9 mouse cellular contexts compared by ENCODE assay signal in the genomic region with DNA sequence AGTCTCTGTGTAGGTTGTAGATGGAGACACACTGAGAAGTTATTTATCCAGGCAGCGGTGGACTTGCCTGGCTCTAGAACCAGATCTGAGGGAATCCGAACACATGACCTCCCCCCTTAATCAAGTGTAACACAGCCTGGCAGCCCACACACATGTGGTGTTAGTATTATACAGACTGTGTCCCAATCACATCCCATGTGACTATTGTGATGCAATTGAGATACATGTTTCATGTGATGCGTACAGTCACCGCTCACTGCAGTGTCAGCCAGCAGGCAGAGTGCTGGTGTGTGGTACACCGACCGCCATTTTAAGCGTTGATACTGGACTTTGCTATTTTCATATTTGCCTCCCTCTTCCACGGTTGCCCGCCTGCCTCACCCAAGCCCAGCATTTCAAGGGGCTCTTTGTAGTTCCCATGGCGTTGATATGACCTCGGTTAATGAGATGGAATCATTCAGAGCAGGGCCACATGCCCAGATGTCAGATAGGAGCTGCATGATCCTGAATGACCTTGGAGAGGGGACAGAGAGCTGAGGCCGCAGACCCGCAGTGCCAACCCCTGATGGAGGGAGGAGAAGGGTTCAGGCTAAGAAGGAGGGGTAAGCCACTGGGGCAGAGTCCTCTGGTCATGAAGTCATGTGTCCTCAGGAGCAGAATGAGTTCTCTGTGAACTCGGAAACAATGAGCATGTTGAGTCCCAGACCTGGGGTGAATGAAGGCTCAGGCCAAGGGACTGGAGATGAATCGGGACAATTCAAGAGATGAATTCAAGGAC.
A peak's percentile ranks its signal among the peaks of the same experiment; 100 is the strongest.
DNase-seq lines count a peak whose midpoint lies in the region; ATAC-seq and TF ChIP-seq lines count a peak whose summit lies in the region.
"Had no signal": no experiment of that assay in that cellular context is flagged by ENCODE, and none has a peak within 500 bp of the region (broad histone marks: within the 10 kb centered on the region; RNA-seq: fewer than 3 reads in every experiment).

No protein-coding gene starts in this region.

- H3K27me3 ChIP-seq in hindbrain, embryonic 12.5 days, result peaks cover 31% of the 10 kb centered on the region
- H3K27me3 ChIP-seq in hindbrain, postnatal 0 days (ENCODE audit: insufficient read depth, low read length), result no peaks in the 10 kb centered on the region
- H3K27me3 ChIP-seq in neural tube, embryonic 12.5 days (replicated peaks), result peaks cover 28% of the 10 kb centered on the region

- no peaks in the 10 kb centered on the region for H3K36me3 ChIP-seq in hindbrain, embryonic 12.5 days
- H3K36me3 ChIP-seq in hindbrain, postnatal 0 days (ENCODE audit: insufficient read depth, low read length), result no peaks in the 10 kb centered on the region
- H3K36me3 ChIP-seq in neural tube, embryonic 12.5 days, result no peaks in the 10 kb centered on the region
- H3K36me3 ChIP-seq: heart, embryonic 15.5 days had no signal

- peak; percentile 39 for ATAC-seq in hindbrain, embryonic 12.5 days (ENCODE audit: low FRiP score)
- ATAC-seq in hindbrain, postnatal 0 days, result no peak
- no peak; the same call in 1 of the 2 replicates for ATAC-seq in neural tube, embryonic 12.5 days (ENCODE audit: low FRiP score, low read depth)

- no peaks in the 10 kb centered on the region for H3K9me3 ChIP-seq in hindbrain, embryonic 12.5 days (replicated peaks)
- H3K9me3 ChIP-seq in hindbrain, postnatal 0 days (ENCODE audit: low read length), result no peaks in the 10 kb centered on the region
- no peaks in the 10 kb centered on the region for H3K9me3 ChIP-seq in neural tube, embryonic 12.5 days
- H3K9me3 ChIP-seq: heart, embryonic 15.5 days had no signal

- H3K27ac ChIP-seq in hindbrain, embryonic 12.5 days, result no peak overlapping the region
- no peak overlapping the region for H3K27ac ChIP-seq in hindbrain, postnatal 0 days
- H3K27ac ChIP-seq in neural tube, embryonic 12.5 days, result no peak overlapping the region

- no peak overlapping the region for H3K9ac ChIP-seq in hindbrain, embryonic 12.5 days
- H3K9ac ChIP-seq in hindbrain, postnatal 0 days (replicated peaks; ENCODE audit: low read length), result no peak overlapping the region
- H3K9ac ChIP-seq in neural tube, embryonic 12.5 days, result 0 out of 2 replicates have a peak overlapping the region, but pooled peaks have one; percentile 6

- peaks cover 29% of the 10 kb centered on the region for H3K4me1 ChIP-seq in hindbrain, embryonic 12.5 days
- H3K4me1 ChIP-seq in hindbrain, postnatal 0 days (ENCODE audit: insufficient read depth, low read length), result peaks cover 9% of the 10 kb centered on the region
- H3K4me1 ChIP-seq in neural tube, embryonic 12.5 days, result peaks cover 19% of the 10 kb centered on the region

- no peak overlapping the region for H3K4me3 ChIP-seq in hindbrain, embryonic 12.5 days
- no peak overlapping the region for H3K4me3 ChIP-seq in hindbrain, postnatal 0 days (ENCODE audit: low read length)
- H3K4me3 ChIP-seq in neural tube, embryonic 12.5 days, result no peak overlapping the region

- 74% methylated on average over 15 of the region's 15 CpGs for WGBS in hindbrain, embryonic 12.5 days
- 69% methylated on average over 15 of the region's 15 CpGs for WGBS in hindbrain, postnatal 0 days
- WGBS in neural tube, embryonic 12.5 days, result 67% methylated on average over 15 of the region's 15 CpGs

- peak; percentile 38 for DNase-seq in adrenal gland, adult 2 months
- DNase-seq in adrenal gland, postnatal 4 days (ENCODE audit: low spot score in 2 of 2), result no peak
- no peak for DNase-seq in hindbrain, postnatal 0 days (ENCODE audit: low spot score)
- no peak for DNase-seq in neural tube, embryonic 10.5 days (ENCODE audit: extremely low spot score, low spot score)
- peak; percentile 64 for DNase-seq in telencephalon, adult 2 months (ENCODE audit: low read depth, low spot score)
- DNase-seq in right cerebral cortex, postnatal 36 days (ENCODE audit: low spot score in 2 of 2), result no peak

- no peak overlapping the region for H3K4me2 ChIP-seq in hindbrain, embryonic 12.5 days (replicated peaks)
- no peak overlapping the region for H3K4me2 ChIP-seq in hindbrain, postnatal 0 days (ENCODE audit: low read depth, low read length)
- H3K4me2 ChIP-seq in neural tube, embryonic 12.5 days (replicated peaks), result no peak overlapping the region

- no peak for TF ChIP-seq CTCF in hindbrain, postnatal 0 days (IDR thresholded peaks at IDR 0.05; ENCODE audit: low read depth)

Comparison
In these comparisons a context has a peak if more than half of its experiments do, and no peak if none do; other contexts are left out.
1. DNase-seq: peak in adrenal gland, adult 2 months (single experiment) and telencephalon, adult 2 months (single experiment); none in adrenal gland, postnatal 4 days (0 of 2), hindbrain, postnatal 0 days (single experiment), neural tube, embryonic 10.5 days (single experiment) and right cerebral cortex, postnatal 36 days (0 of 2).